Mouse (Mus musculus) gastrocnemius, adult 2 months (tissue): ENCODE results near the gene Myo3b. TPM values are rescaled to one million over a fixed set of nuclear protein-coding genes. Genes with fewer than 3 reads are reported as not detected.

ENCODE experiments used
- DNase-seq: peaks from one replicate; pipeline ENCODE4 v3.0.0; 2022
- H3K27ac ChIP-seq: fragments of 200-600 bp; 2 replicates; pipeline ENCODE4 v1.8.1; 2022; ENCODE audit warnings: mild to moderate bottlenecking
- H3K4me3 ChIP-seq: fragments of 200-600 bp; 2 replicates; pipeline ENCODE4 v1.8.1; 2022; ENCODE audit warnings: mild to moderate bottlenecking, moderate library complexity
- CTCF ChIP-seq: fragments of 200-600 bp; IDR thresholded peaks from 2 replicates; pipeline ENCODE4 v1.8.1; 2022; ENCODE audit warnings: antibody characterized with exemption, mild to moderate bottlenecking, moderate library complexity
- intact Hi-C: fragments of 180-260 bp; cut with DNase I; formaldehyde crosslinking; loops from one replicate; pipeline ENCODE4 v1.15.1; 2025
- total RNA-seq, 2 experiments: library from RNA; stranded (reverse); gene quantifications; 2 replicates each; pipeline ENCODE4 v1.2.3; 2021

Myo3b gene
- total RNA-seq, 2 experiments from 2014 or later, result not detected

DNA sequence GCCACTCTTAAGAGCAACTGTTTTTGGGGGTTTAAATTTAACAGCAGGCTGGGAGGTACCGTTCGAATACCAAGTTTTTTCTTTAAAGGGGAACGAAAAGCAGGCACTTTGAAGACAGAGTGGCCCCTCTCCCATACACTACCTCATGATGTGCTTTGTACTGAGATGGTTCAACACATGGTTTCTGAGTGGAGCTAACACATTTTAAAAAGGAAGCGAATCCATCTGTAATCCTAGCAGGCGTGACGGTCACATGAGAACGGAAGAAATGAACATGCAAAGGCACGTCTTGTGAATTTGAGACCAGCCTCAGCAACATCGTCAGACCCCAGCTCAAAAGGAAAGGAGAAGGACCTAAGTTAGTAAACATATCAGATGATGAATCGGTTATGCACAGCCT, 87.4 kb downstream of the Myo3b start:
- DNase-seq, result no peak
- Histone ChIP-seq H3K4me3 (no peak overlapping the region), H3K27ac (no peak overlapping the region)
- intact Hi-C loops, result loop anchor here (10.0 kb wide), 1 partner anchor 438 kb away; no protein-coding TSS in a partner anchor
- no peak for TF ChIP-seq CTCF

DNA sequence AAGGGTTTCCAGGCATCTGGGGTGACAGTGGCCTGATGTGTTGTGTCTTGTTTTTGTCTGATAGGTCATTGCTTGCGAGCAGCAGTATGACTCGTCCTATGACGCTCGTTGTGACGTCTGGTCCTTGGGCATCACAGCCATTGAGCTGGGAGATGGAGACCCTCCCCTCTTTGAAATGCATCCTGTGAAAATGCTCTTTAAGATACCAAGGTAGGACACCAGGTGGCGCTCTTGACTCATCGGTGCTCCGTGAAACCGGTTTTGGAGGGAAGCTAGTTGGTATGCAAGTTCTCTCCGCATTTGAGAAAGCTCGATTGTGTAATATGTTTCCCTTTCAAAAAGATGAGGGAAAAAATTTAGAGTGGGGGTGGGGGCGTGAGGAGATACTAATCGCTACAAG, 87.9 kb downstream of the Myo3b start:
- H3K27ac ChIP-seq, result no peak overlapping the region
- intact Hi-C loops, result loop anchor here (10.0 kb wide), 1 partner anchor 438 kb away; no protein-coding TSS in a partner anchor
- TF ChIP-seq CTCF, result peak; percentile 82
- H3K4me3 ChIP-seq, result peak overlapping the region; percentile 32; the same call in 1 of the 2 replicates
- DNase-seq, result peak; percentile 52

DNA sequence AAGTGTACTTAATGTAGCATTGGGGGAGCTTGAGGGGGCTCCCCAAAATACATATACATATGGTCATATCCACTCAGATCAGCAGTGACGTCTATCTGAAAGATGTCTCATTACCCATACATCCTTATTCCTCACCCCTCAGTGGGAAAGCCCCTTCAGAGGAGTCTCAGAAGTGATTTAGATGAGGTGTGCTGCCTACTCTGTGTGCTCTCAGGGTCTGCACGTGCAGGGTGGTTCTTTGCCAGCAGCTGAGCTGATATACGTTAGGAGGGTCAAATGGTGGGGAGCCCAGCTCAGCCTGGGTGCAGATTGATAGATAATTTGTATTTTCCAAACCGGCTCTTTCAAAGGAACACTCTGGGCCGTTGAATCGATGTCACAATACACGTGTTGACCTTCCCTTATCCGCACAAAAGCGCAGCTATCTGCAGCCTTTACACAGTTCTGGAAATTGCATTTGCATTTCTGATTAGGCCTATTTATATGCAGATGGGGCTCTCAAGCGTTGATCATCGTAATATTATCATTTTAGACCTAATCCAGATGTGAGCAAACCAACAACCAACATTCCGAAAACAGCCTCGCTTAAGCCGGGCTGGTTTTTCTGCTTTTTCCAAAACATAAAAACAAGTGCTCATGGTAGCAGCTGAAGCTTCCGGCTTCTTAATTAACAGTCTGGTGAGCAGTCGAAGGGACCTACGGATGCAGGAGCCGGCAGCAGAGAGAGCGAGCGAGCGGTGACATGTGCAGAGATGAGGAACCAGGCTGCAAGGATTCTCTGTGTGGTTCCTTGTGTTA, 88.6 kb downstream of the Myo3b start:
- intact Hi-C loops, result loop anchor here (10.0 kb wide), 1 partner anchor 437 kb away; no protein-coding TSS in a partner anchor
- Histone ChIP-seq H3K4me3 (no peak overlapping the region; the same call in 1 of the 2 replicates), H3K27ac (no peak overlapping the region)
- no peak for DNase-seq
- no peak for TF ChIP-seq CTCF

DNA sequence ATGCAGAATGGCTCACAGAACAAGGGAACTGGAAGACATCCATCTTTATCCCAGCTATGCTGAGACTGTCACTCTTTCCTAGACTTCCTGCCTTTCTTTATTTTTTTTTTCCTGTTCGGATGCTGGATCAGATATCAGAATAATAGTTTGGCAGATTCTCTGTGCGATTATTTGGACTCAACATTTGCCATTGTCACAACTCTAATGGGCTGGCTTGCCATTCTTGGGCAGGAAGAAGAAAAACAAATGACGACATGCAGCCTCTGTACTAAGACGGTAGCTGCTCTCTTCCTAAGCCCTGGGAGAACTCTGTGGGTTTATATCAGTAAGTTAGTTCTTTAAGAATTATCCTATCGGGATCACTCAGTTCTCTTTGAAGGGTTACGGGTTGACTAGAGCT, 89.7 kb downstream of the Myo3b start:
- intact Hi-C loops, result loop anchor here (10.0 kb wide), 1 partner anchor 436 kb away; no protein-coding TSS in a partner anchor
- Histone ChIP-seq H3K4me3 (no peak overlapping the region), H3K27ac (no peak overlapping the region)
- no peak for DNase-seq
- no peak for TF ChIP-seq CTCF

DNA sequence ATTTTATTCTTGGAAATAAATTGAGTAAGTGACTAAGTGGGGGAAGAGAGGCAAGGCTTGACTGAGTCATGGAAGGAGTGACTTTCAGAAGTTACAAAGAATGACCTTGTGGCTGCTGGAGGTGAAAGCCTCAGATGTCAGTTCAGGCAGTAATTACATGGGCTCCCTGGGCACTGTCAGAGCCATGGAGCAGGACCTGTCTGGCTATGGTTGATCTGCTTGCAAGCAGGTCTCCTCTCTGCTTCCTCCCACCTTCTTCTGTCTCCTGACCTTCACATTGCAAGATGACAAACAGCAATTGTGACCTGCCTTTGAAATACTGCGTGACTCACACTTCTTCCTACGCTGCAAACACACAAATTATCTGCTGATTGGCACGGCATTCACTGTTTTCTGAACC, 90.6 kb downstream of the Myo3b start:
- intact Hi-C loops, result loop anchor here (10.0 kb wide), 1 partner anchor 435 kb away; no protein-coding TSS in a partner anchor
- Histone ChIP-seq H3K4me3 (no peak overlapping the region), H3K27ac (no peak overlapping the region)
- no peak for DNase-seq
- TF ChIP-seq CTCF, result no peak

DNA sequence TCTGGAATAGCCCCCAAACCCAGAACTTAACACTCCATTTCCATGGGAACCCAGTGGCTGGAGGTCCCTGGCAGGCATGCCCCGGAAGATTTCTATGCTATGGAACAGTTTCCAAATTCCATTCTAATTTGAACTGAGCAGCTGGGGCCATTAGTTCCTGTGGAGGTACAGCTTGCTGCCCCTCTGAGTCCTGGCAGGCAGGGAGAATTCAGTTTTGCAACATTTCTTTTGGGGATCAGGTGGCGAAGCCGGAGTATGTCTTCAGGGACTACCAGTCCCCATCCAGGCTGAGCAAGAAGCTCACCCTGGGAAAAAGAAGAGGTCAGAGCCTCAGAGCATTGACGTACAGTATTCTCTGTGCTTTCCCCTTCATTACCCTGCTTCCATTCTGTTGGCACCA, 94.4 kb downstream of the Myo3b start:
- H3K27ac ChIP-seq, result no peak overlapping the region
- no peak for DNase-seq
- intact Hi-C loops, result no loop called here
- no peak for TF ChIP-seq CTCF
- no peak overlapping the region for H3K4me3 ChIP-seq

DNA sequence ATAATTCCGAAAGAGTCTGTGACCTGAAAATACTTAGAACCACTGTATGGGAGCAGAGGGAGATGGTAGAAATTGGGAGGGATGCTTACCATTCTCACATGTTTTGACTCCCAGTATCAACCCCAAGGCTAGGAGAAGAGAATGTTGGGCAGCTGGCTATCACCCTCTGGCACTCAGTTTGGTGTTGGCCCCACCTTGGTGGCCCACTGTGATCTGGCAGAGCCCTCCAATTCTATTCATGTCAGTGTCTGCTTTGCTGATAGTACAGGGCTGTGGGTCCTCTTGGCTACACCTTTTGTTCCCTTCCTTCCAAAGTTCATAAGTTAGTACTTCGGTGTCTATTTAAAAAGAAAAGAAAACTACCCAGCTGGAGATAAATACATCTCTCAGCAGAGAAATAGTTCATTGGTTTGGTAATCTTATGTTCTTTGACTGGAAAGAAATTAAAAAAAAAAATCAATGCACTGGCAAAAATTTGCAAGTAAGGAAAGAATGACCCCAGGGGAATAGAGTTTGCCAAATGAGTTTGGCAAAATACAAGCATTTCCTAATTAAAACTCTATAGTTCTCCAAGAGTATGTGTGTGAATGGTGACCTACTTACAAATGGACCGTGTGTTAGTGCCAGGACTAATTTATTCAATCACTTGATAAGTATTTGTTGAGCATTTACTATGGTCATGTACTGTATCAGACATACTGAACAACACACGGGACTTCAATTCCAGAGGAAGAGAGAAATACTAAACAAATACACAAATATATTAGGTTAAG, 98.5 kb downstream of the Myo3b start:
- no peak for TF ChIP-seq CTCF
- H3K4me3 ChIP-seq, result no peak overlapping the region
- H3K27ac ChIP-seq, result no peak overlapping the region
- no peak for DNase-seq
- intact Hi-C loops, result no loop called here

DNA sequence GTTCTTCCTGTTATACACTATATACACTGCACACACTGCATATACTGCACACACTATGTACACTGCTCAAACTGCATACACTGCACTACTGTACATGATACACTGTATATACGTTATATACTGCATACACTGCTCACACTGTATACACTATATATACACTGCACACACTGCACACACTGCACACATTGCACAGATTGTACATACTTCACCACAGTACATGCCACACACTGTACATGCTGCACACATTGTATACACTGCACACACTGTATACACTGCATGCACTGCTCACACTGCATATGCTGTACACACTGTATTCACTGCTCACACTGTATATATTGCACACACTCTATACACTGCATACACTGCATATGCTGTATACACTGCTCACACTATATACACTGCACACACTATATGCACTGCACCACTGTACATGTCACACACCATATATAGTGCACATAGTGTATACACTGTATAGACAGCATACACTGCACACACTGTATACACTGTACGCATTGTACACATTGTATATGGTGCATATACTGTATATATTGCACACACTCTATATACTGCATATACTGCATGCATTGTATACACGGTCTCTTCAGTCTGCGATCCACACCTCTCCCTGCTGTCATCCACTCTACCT, 104.7 kb downstream of the Myo3b start:
- Histone ChIP-seq H3K27ac (no peak overlapping the region), H3K4me3 (no peak overlapping the region)
- TF ChIP-seq CTCF, result no peak
- no peak for DNase-seq
- intact Hi-C loops, result no loop called here

DNA sequence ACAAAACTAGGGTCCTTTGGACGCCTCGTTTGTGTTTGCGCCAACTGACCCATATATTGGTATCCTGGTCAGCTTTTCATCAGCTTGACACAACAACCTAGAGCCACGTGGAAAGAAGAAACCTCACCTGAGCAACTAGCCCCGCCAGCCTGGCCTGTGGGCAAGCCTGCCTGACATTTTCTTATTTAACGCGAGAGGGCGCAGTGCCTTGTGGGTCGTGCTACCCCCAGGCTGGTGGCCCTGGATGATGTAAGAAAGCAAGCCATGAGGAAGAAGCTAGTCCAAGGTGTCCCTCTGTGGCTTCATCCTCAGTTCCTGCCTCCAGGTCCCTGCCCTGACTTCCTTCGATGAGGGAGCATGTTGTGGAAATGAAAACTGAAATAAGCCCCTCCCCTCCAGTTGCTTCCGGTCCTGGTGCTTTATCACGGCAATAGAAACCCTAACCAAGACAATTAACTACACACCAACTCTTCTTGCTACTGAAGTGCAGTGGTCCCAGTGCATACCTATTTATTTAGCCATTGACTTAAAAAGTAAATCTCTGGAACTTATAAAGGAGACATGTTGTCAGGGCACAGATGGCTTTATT, 108.2 kb downstream of the Myo3b start:
- TF ChIP-seq CTCF, result no peak
- Histone ChIP-seq H3K27ac (no peak overlapping the region), H3K4me3 (no peak overlapping the region)
- intact Hi-C loops, result no loop called here
- no peak for DNase-seq

DNA sequence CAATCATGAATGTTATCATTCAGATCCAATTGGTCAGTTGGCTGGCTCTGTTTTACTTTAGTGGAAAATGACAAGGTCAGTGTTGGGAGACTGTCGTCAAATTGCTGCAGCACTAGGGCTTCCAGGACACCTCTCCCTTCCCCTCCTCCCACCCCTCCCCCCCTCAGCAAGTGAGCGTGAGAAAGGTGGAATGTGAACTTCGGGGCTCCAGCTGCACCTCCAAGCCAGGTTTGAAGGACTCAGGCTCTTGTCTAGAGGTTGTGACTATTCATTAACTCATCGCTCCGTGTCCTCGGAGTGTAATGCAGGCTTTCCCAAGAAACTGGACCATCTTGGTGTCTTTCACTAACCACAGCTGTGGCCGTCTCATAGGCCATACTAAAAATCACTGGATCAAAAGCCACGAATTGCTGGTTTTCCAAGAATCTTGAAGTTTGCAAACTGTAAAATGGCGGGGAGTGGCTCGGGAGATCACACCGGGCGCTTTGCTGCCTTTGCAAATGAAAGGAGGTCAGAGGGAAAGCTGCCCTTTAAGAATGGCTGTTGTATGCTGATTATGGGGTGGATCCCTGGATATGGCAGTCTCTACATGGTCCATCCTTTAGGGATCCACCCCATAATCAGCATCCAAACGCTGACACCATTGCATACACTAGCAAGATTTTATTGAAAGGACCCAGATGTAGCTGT, 110.0 kb downstream of the Myo3b start:
- Histone ChIP-seq H3K4me3 (no peak overlapping the region), H3K27ac (no peak overlapping the region)
- TF ChIP-seq CTCF, result no peak
- no peak for DNase-seq
- intact Hi-C loops, result no loop called here

DNA sequence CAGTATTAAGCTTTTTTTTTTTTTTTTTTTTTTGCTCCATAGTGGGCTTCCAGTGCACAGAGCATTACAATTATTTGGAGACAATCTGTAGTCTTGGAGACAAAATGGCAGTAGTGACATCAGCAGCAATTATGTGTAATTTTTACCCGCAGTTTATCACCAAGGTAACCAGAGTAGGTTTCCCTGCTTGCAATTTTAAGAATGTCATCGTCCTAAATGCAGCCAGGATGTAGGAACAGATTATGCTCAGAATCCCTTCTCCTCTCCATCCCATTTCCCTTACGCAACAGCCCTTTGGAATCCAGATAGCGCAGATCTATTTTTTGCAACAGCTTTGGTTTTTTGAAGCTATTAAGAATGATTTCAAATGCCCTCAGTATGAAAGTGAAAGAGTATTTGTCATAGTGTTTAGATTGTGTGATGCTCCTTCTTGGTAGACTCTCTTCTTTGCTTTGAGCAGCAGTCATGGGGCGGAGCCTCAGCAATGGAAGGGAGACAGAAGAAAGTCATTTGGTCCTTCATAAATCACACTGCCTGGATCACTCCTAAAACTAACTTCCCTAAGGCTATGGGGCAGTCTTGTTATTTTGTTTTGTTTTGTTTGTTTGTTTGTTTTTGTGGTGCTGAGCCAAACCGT, 111.6 kb downstream of the Myo3b start:
- H3K27ac ChIP-seq, result no peak overlapping the region
- no peak for DNase-seq
- no peak for TF ChIP-seq CTCF
- intact Hi-C loops, result no loop called here
- no peak overlapping the region for H3K4me3 ChIP-seq
